Mouse (Mus musculus) urinary bladder, adult 2 months (tissue): ENCODE results near the gene B3galt1. TPM values are rescaled to one million over a fixed set of nuclear protein-coding genes. Genes with fewer than 3 reads are reported as not detected.

Experiments
- DNase-seq: peaks from one replicate; pipeline ENCODE4 v3.0.0; 2022; ENCODE audit warnings: low spot score
- polyA plus RNA-seq: library from polyadenylated mRNA; depleted of rRNA; stranded (reverse); fragments of >200 nt; gene quantifications from 2 replicates; pipeline ENCODE4 v1.2.3, GENCODE M21; 2012

Gene B3galt1
- polyA plus RNA-seq, 1 experiment: 2.3 TPM

GRCm38 (mm10) chr2:67931994-67932393 is 366.3 kb downstream of the B3galt1 start:
- no peak for DNase-seq

DNA sequence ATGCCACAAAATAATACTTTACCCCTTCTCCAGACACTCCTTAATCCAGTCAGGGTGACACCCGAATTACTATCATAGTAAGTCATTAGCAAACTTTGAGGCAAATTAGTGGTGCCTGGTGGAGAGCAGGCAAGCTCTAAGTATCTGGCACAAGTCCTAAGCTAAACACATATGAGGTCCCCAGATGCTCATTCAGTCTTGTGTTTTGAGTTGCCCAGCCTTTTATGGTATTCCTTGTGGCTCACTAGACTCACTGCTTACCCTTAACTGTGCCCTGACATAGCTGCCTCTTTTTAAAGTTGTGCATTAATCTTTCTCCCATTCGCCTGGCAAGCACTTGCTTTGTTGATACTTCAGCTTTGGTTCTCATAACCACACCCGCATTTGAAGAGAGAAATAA is 382.7 kb downstream of the B3galt1 start:
- DNase-seq: no peak

DNA sequence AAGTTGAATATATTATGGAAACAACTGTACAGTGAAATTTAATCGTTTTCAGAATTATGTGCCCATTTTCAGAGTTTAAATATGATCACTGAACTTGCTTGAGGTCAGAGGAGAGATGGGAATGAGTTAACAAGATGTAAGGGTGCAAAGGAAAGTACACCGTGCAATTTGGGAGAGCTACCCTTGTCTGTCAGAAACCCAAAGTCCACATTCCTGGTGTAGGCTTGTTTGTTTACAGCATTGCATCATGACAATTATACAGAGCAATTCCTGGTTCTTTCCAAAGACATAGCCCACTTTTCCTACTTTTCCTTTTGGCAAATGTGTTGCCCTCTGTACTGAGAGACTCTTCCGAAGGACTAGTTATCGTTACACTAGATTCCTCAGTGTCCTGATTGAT is 390.5 kb downstream of the B3galt1 start:
- DNase-seq: no peak

DNA sequence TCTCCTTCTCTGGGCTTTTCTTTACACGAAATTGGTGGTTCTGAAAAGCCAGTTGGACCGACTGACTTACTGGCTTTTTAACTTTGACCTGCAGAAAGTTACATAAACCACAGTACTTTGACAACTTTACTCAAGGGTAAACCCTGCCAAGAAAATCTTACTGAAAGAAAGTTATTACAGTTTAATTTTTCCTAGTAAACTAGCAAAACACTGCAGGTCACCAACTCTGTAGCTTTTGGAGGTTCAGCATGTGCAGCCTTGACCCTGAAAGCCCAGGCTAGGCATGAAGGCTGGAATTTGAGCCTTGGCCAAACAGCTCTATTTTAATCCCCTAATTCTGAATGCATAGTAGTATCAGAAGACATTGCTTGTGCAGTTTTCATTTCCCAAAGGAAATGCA is 391.9 kb downstream of the B3galt1 start:
- DNase-seq: no peak

DNA sequence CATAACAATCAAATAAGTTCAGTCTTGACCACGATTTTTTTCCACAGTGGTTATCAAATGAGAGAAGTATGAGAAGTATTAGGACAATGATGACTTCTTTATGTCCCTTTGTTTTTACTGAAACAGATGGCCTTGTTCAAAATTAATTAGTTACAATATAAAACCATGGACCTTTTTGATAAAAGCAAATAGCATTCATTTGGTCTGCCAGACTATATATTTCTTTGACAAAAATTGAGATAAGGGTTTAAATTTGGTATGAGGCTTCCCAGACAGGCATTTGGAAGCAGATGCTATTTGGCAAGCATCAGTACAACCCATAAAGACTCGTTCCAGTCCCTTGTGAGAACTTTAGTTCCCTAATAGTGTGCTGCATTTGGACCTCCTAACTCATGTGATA is 395.0 kb downstream of the B3galt1 start:
- no peak for DNase-seq

DNA sequence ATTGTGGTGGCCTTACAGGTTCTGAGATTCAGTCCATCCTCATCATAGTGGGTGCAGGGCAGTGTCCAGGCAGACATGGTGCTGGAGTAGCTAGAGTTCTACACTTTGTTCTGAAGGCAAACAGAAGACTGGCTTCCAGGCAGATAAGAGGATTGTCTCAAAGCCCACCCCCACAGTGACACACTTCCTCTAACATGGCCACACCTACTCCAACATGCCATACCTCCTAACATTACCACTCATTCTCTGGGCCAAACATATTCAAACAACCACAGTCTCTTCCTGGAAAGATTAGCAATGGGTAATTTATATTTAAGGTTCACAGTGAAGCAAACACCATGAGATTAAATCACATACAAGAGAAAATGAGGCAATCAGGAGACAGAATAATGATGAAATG is 403.1 kb downstream of the B3galt1 start:
- no peak for DNase-seq

- DNase-seq: no peak
Measured at GRCm38 (mm10) chr2:67971091-67971490, 405.4 kb downstream of the B3galt1 start.

DNA sequence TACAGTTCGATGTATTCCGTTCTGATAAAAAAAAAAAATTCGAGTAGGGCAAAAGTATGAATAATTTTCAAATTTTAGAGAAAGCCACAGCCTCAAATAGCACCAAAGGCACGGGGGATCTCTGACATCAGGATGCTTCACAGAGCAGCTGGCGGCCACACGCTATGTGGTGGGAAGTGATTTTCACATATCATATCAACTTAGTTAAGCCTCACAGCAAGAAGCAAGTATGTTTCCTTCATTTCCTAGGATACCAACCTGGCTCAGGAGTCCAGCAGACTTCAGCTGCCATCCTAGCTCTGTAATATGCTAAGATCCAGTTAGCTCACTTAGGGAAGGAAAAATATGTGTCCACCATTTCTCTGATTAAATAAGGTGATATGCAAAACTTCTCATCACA is 405.9 kb downstream of the B3galt1 start:
- DNase-seq: no peak

DNA sequence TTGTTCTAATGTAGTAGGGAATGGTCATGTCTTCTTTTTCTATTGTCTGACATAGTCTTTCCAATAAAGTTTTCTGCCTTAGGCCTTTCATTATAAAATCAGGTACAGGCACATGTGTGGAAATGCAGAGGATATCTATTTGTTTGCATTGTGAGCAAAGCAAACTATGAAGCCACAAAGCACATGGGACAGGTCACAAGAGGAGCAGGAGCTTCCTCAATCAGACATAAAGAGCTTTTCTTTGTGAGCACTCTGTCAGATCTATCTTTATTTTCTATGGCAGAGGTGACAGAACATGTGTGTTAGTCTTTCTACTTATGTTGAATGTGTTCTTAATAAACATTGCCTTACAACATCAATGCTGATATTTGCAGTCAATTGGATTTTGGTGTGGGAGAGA is 410.1 kb downstream of the B3galt1 start:
- no peak for DNase-seq

DNA sequence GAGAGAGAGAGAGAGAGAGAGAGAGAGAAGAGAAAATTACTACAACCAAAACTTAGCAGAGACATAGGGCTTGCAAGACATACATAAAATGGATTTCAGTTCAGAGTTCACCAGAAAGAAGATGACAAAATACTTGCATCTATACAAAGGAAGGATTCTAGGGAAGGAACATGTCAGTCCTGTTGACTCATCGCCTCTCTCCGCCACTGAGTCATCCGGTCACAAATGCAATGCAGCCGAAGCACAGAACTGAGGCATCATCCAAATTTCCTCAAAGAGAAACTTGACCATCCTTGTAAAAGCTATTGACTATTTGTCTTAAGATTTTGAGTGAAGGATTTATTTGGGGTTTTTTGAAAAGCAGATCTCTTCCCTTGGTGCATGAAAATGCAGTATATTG is 410.8 kb downstream of the B3galt1 start:
- no peak for DNase-seq

- no peak for DNase-seq
Measured at GRCm38 (mm10) chr2:67977620-67978262, 412.1 kb downstream of the B3galt1 start.

DNA sequence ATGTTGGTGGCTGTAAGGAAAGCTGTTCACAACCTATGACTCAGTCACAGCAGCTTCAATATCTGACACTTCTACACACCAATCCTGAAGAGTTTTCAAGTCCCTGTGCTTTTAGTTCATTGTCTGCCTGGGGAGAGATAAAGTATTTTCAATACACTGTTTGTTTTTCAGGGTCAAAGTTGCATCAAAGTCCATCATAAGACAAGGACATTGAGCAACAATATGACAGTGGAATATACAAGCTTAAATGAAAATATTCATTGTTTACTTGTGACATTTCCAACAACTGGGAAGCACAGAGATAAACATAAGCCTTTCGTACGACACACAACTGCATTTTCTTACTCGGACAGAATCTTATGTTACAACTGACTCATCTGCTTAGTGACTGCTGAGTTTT is 417.9 kb downstream of the B3galt1 start:
- DNase-seq: no peak

GRCm38 (mm10) chr2:67985133-67985532 is 419.5 kb downstream of the B3galt1 start:
- no peak for DNase-seq

DNA sequence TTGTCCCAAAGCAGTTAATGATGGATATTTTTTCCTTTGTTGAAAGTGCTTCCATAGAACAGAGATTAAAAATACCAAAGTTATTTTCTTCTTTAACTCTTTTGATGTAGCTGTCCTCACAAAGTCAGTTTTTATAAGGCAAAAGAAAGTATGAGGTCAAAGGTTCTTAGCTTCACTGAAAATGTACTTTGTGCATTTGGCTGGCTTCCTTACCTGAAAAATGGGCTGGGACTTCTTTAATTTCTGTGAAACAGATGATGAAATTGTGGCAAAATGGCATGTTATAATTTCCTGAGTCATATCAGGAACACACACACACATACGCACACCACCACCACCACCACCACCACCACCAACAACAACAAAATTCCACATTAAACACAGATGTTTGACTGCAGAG is 427.8 kb downstream of the B3galt1 start:
- no peak for DNase-seq

GRCm38 (mm10) chr2:68003091-68003490 is 437.4 kb downstream of the B3galt1 start:
- no peak for DNase-seq

GRCm38 (mm10) chr2:68005210-68005609 is 439.5 kb downstream of the B3galt1 start:
- no peak for DNase-seq

- no peak for DNase-seq
Measured at GRCm38 (mm10) chr2:68005711-68006110, 440.0 kb downstream of the B3galt1 start.

GRCm38 (mm10) chr2:68011336-68011735 is 445.7 kb downstream of the B3galt1 start:
- DNase-seq: no peak

GRCm38 (mm10) chr2:68020251-68020680 is 454.6 kb downstream of the B3galt1 start:
- no peak for DNase-seq

GRCm38 (mm10) chr2:68021541-68022152 is 456.0 kb downstream of the B3galt1 start:
- no peak for DNase-seq

GRCm38 (mm10) chr2:68028811-68029210 is 463.1 kb downstream of the B3galt1 start:
- DNase-seq: no peak

DNA sequence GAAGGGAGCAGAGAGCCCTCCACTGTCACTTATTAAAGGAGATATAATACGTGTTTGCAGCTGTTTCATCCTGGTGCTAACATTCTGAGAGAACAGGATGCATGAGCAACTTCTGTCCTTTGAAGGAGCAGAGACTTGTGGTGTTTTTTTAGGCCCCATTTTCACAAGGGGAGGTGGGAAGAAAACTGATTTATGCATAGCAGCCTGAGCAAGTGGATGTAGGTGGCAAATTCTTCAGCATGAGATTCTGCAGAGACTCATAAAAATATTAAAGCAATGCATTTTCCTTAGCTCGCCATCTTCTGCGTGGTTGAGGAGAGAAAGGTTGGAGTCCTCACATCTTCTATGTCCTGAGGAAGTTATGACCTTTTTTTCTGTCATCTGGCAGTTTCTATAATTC is 469.0 kb downstream of the B3galt1 start:
- DNase-seq: no peak

GRCm38 (mm10) chr2:68040752-68041151 is 475.1 kb downstream of the B3galt1 start:
- DNase-seq: no peak

- DNase-seq: no peak
Measured at GRCm38 (mm10) chr2:68052481-68052880, 486.8 kb downstream of the B3galt1 start.
